Mouse (Mus musculus): ENCODE data around the gene Cldn34c3.
"Not testable (repeated sequence)": the region's sequence is repeated elsewhere in the genome, so short reads cannot be mapped to it uniquely, and the experiment has no call there.

Cldn34c3 gene

DNA sequence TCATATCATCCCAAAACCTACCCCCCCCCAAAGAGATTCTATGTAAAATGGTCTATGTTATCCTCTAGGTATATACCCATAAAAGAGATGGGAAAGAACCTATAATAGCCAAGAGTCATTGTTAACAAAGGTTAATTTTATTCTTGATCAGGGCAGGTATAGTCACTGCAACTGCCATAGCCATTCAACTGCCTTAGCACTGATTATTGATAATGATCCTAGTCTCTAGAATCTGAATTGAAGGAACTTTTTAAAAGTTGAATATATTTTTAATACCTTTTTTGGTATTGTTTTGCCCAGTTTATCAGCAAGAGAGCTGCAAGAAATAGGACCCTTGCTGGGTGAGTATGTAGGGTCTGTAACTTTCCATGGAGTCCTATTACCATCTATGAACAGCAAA is at the start of gene Cldn34c3:
TSS of gene Cldn34c3 (plus strand) at position 301 of the 400 bp plus-strand sequence.
- not testable (repeated sequence) for DNase-seq (ENCODE audit: low read depth, low spot score)
